Mouse (Mus musculus): Measurements from ENCODE around the gene Uimc1. TPM values are rescaled to one million over a fixed set of nuclear protein-coding genes. Genes with fewer than 3 reads are reported as not detected.

The Uimc1 gene
- polyA plus RNA-seq, 1 experiment from 2014 or later, result 29.1 TPM

DNA sequence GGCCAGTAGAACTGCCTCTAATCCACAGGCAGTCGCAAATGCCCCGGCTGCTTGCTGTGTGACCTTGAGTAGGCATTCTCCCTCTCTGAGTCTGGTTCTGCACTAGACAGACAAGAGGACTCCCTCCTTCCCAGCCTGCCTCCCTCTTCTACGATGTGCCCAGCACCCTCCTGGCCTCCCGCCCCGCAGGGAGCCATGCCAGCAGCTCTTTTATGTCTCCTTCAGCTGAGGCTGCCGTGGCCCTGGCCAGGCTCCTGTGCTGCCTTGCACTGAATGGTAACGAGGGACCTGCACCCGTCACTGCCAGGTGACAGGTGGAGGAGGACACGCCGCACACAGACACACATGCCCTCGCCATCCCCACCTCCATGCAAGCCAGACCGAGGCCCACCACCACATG lies 119.1 kb downstream of the Uimc1 start:
- WGBS, result 74% methylated on average over 12 of the region's 12 CpGs
- Histone ChIP-seq H3K4me3 (ENCODE audit: low read depth, low read length) (no peak overlapping the region), H3K9me3 (ENCODE audit: control insufficient read depth, low read depth, low read length) (no peaks in the 10 kb centered on the region), H3K4me1 (ENCODE audit: control insufficient read depth, insufficient read depth, low read length) (no peaks in the 10 kb centered on the region), H3K9ac (replicated peaks; ENCODE audit: low read depth, low read length) (no peak overlapping the region), H3K27me3 (ENCODE audit: control insufficient read depth, insufficient read depth, low read length) (no peaks in the 10 kb centered on the region), H3K27ac (ENCODE audit: low read length) (no peak overlapping the region), H3K4me2 (replicated peaks; ENCODE audit: low read depth, low read length) (no peak overlapping the region), H3K36me3 (ENCODE audit: control insufficient read depth, insufficient read depth, low read length) (no peaks in the 10 kb centered on the region)
- no peak for ATAC-seq (ENCODE audit: insufficient number of reproducible peaks, insufficient read depth, low FRiP score, low read depth)

DNA sequence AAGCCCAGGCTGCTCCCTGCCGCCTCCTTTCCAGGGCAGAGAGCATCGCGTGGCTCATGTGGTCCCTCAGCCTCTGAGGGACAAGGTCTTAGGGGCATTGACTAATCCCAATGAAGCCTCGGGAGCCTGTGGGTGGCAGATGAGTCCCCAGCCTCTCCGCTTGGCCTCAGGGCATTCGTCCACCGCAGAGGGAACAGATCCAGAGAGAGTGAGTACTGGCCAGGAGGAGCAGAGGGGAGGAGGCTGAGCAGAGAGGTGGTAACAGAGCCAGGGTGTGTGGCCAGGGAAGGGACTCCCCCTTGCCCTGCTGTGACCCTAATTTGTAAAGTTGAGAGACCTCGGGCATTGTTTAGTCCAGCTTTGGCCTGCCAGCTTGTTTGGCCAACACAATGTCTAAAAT lies 121.3 kb downstream of the Uimc1 start:
- Histone ChIP-seq H3K4me2 (replicated peaks; ENCODE audit: low read depth, low read length) (no peak overlapping the region), H3K9ac (replicated peaks; ENCODE audit: low read depth, low read length) (no peak overlapping the region), H3K27me3 (ENCODE audit: control insufficient read depth, insufficient read depth, low read length) (no peaks in the 10 kb centered on the region), H3K27ac (ENCODE audit: low read length) (no peak overlapping the region), H3K4me3 (ENCODE audit: low read depth, low read length) (no peak overlapping the region), H3K4me1 (ENCODE audit: control insufficient read depth, insufficient read depth, low read length) (no peaks in the 10 kb centered on the region), H3K36me3 (ENCODE audit: control insufficient read depth, insufficient read depth, low read length) (no peaks in the 10 kb centered on the region), H3K9me3 (ENCODE audit: control insufficient read depth, low read depth, low read length) (no peaks in the 10 kb centered on the region)
- 52% methylated on average over 8 of the region's 8 CpGs for WGBS
- no peak for ATAC-seq (ENCODE audit: insufficient number of reproducible peaks, insufficient read depth, low FRiP score, low read depth)

Other genes starting within 250 kb of the Uimc1 start
- 2.9 and 3.7 TPM in 2 replicates for gene Unc5a, start 150.9 kb downstream of the Uimc1 start, polyA plus RNA-seq (2014; fragmentation: Nextera tagmentation; extraction: Ambion mirVana)
- gene Hk3, start 78.9 kb downstream of the Uimc1 start, polyA plus RNA-seq (2014; fragmentation: Nextera tagmentation; extraction: Ambion mirVana), result 1.2 and 1.3 TPM in 2 replicates
- 22.7 and 23.1 TPM in 2 replicates for gene Zfp346, start 5.0 kb upstream of the Uimc1 start, polyA plus RNA-seq (2014; fragmentation: Nextera tagmentation; extraction: Ambion mirVana)
- not detected in 2 replicates for gene Gm17617, start 33.2 kb upstream of the Uimc1 start, polyA plus RNA-seq (2014; fragmentation: Nextera tagmentation; extraction: Ambion mirVana)
- gene Fgfr4, start 52.3 kb upstream of the Uimc1 start, polyA plus RNA-seq (2014; fragmentation: Nextera tagmentation; extraction: Ambion mirVana), result 7.3 and 7.8 TPM in 2 replicates
- gene Nsd1, start 109.5 kb upstream of the Uimc1 start, polyA plus RNA-seq (2014; fragmentation: Nextera tagmentation; extraction: Ambion mirVana), result 96.3 and 97.6 TPM in 2 replicates
- gene Prelid1, start 220.2 kb upstream of the Uimc1 start, polyA plus RNA-seq (2014; fragmentation: Nextera tagmentation; extraction: Ambion mirVana), result 509 and 525 TPM in 2 replicates
- gene Rab24, start 221.6 kb upstream of the Uimc1 start, polyA plus RNA-seq (2014; fragmentation: Nextera tagmentation; extraction: Ambion mirVana), result 81.0 and 89.9 TPM in 2 replicates
- 33.5 and 40.7 TPM in 2 replicates for gene Mxd3, start 229.5 kb upstream of the Uimc1 start, polyA plus RNA-seq (2014; fragmentation: Nextera tagmentation; extraction: Ambion mirVana)

Data from stomach, embryonic 14.5 days (tissue).